Mouse (Mus musculus) kidney, postnatal 0 days (tissue): ENCODE measurements at regions not wholly inside any gene's neighbourhood (a gene's known extent, or its start where the extent isn't known, plus 50 kb on each side); places are given as distances from the start of the nearest gene placed in this dataset.

ENCODE experiments used
- ATAC-seq: fragments of 200-750 bp; cut with Nextera tagmentation; replicated peaks from 2 replicates; pipeline ENCODE4 v1.8.0; 2017; ENCODE audit warnings: low read depth, moderate number of reproducible peaks, moderate TSS enrichment, moderate library complexity; ENCODE audit not compliant: low FRiP score
- DNase-seq: peaks from one replicate; pipeline ENCODE4 v3.0.0-alpha.2; 2016; ENCODE audit warnings: low spot score
- H3K27ac ChIP-seq: fragments of 300-500 bp; sonication (generic); 2 replicates; pipeline ENCODE4 v1.5.1; 2014; ENCODE audit warnings: mild to moderate bottlenecking
- H3K27me3 ChIP-seq: fragments of 300-500 bp; sonication (generic); 2 replicates; pipeline ENCODE4 v1.6.1; 2014; ENCODE audit warnings: low read length, mixed read lengths; ENCODE audit not compliant: insufficient read depth
- H3K36me3 ChIP-seq: fragments of 300-500 bp; sonication (generic); 2 replicates; pipeline ENCODE4 v1.6.1; 2014; ENCODE audit warnings: low read length, mixed read lengths; ENCODE audit not compliant: insufficient read depth
- H3K4me1 ChIP-seq: fragments of 300-500 bp; sonication (generic); replicated peaks from 2 replicates; pipeline ENCODE4 v1.6.1; 2014; ENCODE audit warnings: antibody characterized with exemption, low read length, mixed read lengths; ENCODE audit not compliant: insufficient read depth
- H3K4me2 ChIP-seq: fragments of 300-500 bp; sonication (generic); 2 replicates; pipeline ENCODE4 v1.6.1; 2014; ENCODE audit warnings: mild to moderate bottlenecking, low read length, moderate library complexity, mixed read lengths
- H3K4me3 ChIP-seq: fragments of 300-500 bp; sonication (generic); replicated peaks from 2 replicates; pipeline ENCODE4 v1.5.1; 2014; ENCODE audit warnings: low read depth, low read length
- H3K9ac ChIP-seq: fragments of 300-500 bp; sonication (generic); 2 replicates; pipeline ENCODE4 v1.6.1; 2014; ENCODE audit warnings: low read depth, low read length
- H3K9me3 ChIP-seq: fragments of 300-500 bp; sonication (generic); replicated peaks from 2 replicates; pipeline ENCODE4 v1.6.1; 2016; ENCODE audit warnings: low read length, inconsistent platforms, mixed read lengths
- CTCF ChIP-seq: IDR thresholded peaks from 2 replicates; pipeline ENCODE4 v1.5.1; 2016; ENCODE audit warnings: antibody characterized with exemption, low read depth, mild to moderate bottlenecking, moderate library complexity
- WGBS: fragments of 180-500 bp; shearing (Covaris S2); extraction: QIAGEN DNeasy Blood & Tissue Kit; methylation state at CpG from one replicate; pipeline ENCODE4 v1.1.7; 2014; 5-methylcytosine and 5-hydroxymethylcytosine counted together

DNA sequence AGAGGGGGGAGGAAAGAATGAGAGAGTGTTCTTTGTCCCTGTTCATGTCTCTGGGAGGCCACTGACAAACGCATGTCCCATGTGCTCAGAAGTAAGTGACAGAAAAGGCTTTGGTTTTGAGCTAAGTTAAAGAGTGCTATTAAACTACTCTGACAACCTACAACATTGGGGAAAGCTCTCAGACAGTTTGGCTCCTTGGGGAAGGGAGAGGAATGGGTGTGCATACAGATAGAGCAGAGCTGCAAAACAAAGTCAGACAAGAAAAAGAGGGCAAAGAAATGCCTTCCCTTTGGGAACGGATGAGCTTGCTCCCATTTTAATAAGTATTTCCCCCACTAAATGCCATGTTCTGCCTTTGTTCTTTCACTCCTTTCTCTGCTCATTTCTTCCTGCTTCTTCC is 94.0 kb downstream of the Ehf start:
- no peak overlapping the region for H3K4me3 ChIP-seq
- no peaks in the 10 kb centered on the region for H3K4me1 ChIP-seq
- no peak overlapping the region for H3K27ac ChIP-seq
- H3K9ac ChIP-seq, result no peak overlapping the region
- H3K27me3 ChIP-seq, result no peaks in the 10 kb centered on the region
- TF ChIP-seq CTCF, result no peak
- H3K36me3 ChIP-seq, result no peaks in the 10 kb centered on the region
- no peak for ATAC-seq
- no peak for DNase-seq
- H3K9me3 ChIP-seq, result no peaks in the 10 kb centered on the region
- H3K4me2 ChIP-seq, result no peak overlapping the region
- WGBS, result 72% methylated on average over 2 of the region's 2 CpGs

DNA sequence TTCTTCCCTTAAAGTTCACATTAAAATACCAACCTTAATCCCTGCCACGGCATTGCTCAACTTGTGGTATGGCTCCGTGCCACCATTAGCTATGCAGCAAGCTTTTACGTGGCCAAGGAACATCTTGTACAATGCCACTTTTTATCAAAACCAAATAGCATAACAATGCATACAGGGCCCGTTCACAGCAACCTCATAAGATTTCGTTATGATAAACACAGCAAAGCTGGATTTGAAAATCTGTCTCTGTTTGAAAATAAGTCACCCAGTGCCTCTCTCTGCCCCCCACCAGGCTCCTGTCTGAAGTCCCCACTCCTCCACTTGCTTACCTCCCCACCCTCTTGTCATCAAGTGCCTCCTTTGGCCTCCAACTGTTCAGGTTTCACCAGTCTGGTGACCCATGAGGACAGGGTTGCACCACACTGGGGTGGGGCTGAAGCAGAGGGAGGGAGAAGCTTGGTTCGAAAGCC is 93.5 kb downstream of the Ehf start:
- Histone ChIP-seq H3K36me3 (no peaks in the 10 kb centered on the region), H3K4me3 (no peak overlapping the region), H3K4me2 (no peak overlapping the region), H3K27me3 (no peaks in the 10 kb centered on the region), H3K27ac (no peak overlapping the region), H3K4me1 (no peaks in the 10 kb centered on the region), H3K9me3 (no peaks in the 10 kb centered on the region), H3K9ac (no peak overlapping the region)
- TF ChIP-seq CTCF, result no peak
- WGBS, result 75% methylated on average over 6 of the region's 6 CpGs
- DNase-seq, result no peak
- no peak for ATAC-seq

DNA sequence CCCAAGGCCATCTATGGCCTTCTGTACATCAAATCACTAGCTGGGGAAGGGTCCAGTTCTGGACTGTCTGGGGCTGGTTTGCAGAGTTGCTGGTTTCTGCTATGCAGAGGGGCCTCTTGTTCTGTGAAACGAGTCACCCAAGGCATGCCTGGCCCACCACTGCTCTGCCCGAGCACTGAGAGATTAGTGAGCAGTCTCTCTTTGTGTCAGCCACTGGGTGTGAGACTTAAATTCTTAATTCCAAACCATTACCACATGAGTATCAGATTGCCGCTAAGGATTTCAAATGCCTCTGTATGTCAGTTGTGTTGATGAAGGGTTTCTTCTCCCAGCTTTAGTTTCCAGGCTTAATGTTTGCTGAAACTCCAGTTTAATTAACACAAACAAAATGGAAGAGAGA is 91.9 kb downstream of the Ehf start:
- DNase-seq (no peak), ATAC-seq (no peak)
- no peaks in the 10 kb centered on the region for H3K36me3 ChIP-seq
- no peak for TF ChIP-seq CTCF
- no peak overlapping the region for H3K27ac ChIP-seq
- no peaks in the 10 kb centered on the region for H3K4me1 ChIP-seq
- H3K4me3 ChIP-seq, result no peak overlapping the region
- 47% methylated on average over 3 of the region's 3 CpGs for WGBS
- no peak overlapping the region for H3K4me2 ChIP-seq
- no peaks in the 10 kb centered on the region for H3K27me3 ChIP-seq
- H3K9me3 ChIP-seq, result no peaks in the 10 kb centered on the region
- H3K9ac ChIP-seq, result no peak overlapping the region
